Mouse (Mus musculus): ENCODE measurements around the gene AL732309.1. TPM values are rescaled to one million over a fixed set of nuclear protein-coding genes. Genes with fewer than 3 reads are reported as not detected.
A peak's percentile ranks its signal among the peaks of the same experiment; 100 is the strongest.
"Not testable (repeated sequence)": the region's sequence is repeated elsewhere in the genome, so short reads cannot be mapped to it uniquely, and the experiment has no call there.

AL732309.1 gene
- polyA plus RNA-seq, 1 experiment from 2014 or later: 5.7 TPM

DNA sequence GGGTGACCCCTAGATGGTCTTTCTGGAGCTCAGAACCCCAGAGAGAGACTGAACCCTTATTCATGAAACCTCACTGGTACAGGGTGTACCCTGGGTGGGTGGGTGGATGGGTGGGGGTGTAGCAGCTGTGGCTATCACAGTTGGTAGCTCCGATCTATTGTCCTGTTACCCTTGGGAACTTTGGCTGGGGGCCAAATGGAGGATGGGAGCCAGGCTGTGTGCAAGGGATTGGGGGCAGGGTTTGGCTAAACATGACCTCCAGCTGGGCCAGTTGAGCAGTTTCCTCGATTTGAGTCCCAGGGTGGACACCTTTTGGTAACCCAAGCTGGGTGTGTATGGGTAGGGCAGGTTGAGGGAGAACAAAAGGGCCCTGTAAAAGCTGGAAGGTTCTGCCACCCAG is 20.1 kb upstream of the AL732309.1 start:
- peaks cover 45% of the 10 kb centered on the region for H3K4me1 ChIP-seq (replicated peaks)
- ATAC-seq (ENCODE audit: insufficient number of reproducible peaks, insufficient read depth, low FRiP score, low TSS enrichment, low read depth): no peak
- H3K36me3 ChIP-seq: peaks cover 33% of the 10 kb centered on the region
- WGBS: 45% methylated on average over 2 of the region's 2 CpGs
- peaks cover 27% of the 10 kb centered on the region for H3K27me3 ChIP-seq
- no peak overlapping the region for H3K27ac ChIP-seq
- H3K4me3 ChIP-seq (replicated peaks): no peak overlapping the region
- no peaks in the 10 kb centered on the region for H3K9me3 ChIP-seq
- no peak overlapping the region for H3K4me2 ChIP-seq
- H3K9ac ChIP-seq (replicated peaks): no peak overlapping the region; the same call in 1 of the 2 replicates

DNA sequence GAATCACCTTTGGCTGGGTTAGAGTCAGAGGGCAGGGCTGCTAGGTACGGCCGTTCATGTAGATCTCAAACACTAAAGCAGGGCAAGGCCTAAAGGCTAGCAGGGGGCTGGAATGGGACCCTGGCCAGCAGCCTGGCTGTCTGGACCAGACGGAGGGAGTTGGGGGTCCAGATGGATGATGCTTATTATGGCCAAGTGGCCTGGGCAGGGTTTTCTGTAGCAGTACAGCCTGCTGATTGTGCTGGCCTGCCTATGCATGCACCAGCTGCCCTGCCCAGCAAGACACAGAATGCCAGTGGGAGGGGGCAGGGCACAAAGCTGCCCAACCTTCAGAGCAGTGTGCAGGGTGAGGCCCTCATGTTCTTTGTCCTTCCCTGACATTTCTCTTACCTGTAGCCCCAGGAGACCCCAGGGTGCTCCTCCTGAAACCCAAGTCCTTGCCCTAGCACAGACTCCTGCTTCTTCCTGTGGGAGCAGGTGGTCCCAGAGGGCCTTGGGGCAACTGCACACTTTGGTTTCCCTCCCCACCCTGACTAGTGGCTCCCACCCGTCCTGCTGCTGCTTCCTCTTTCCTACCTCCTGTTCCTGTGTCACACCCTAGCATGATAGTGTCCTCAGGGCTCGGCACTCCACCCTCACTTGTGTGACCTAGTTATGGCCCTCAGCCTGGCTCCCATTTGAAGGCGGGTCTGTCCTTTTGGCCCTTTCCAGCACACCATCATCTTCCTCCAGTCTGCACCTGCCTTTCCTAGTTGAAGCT is 19.4 kb upstream of the AL732309.1 start:
- H3K4me3 ChIP-seq (replicated peaks): no peak overlapping the region
- H3K4me1 ChIP-seq (replicated peaks): peaks cover 38% of the 10 kb centered on the region
- H3K36me3 ChIP-seq: peaks cover 32% of the 10 kb centered on the region
- H3K4me2 ChIP-seq: no peak overlapping the region
- WGBS: 67% methylated on average over 6 of the region's 6 CpGs
- H3K9me3 ChIP-seq: no peaks in the 10 kb centered on the region
- peaks cover 27% of the 10 kb centered on the region for H3K27me3 ChIP-seq
- ATAC-seq (ENCODE audit: insufficient number of reproducible peaks, insufficient read depth, low FRiP score, low TSS enrichment, low read depth): no peak
- H3K27ac ChIP-seq: no peak overlapping the region
- no peak overlapping the region; the same call in 1 of the 2 replicates for H3K9ac ChIP-seq (replicated peaks)

DNA sequence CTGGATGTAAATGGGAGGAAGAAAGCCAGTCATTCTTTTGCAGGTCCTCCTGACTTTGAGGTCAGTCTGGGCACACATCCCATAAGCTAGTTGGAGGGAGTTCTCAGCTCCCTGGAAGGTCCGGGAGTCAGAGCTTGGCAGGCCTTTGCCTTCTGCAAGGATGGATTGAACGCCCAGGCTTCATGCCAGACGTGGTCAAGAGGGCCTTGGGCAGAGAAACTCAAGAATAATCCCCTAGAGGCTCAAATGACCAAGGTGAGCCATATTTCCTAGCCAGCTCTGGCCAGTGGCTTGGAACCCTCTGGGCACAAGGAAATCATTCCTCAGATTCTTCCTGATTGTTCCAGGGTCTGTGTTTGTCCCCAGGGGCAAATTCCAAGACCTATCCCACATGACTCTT is 18.2 kb upstream of the AL732309.1 start:
- H3K4me1 ChIP-seq (replicated peaks): peaks cover 35% of the 10 kb centered on the region
- no peak overlapping the region; the same call in 1 of the 2 replicates for H3K4me2 ChIP-seq
- H3K9me3 ChIP-seq: no peaks in the 10 kb centered on the region
- no peak overlapping the region for H3K4me3 ChIP-seq (replicated peaks)
- peaks cover 27% of the 10 kb centered on the region for H3K27me3 ChIP-seq
- no peak overlapping the region for H3K27ac ChIP-seq
- WGBS: 81% methylated on average over 3 of the region's 3 CpGs
- peaks cover 20% of the 10 kb centered on the region for H3K36me3 ChIP-seq
- no peak overlapping the region for H3K9ac ChIP-seq (replicated peaks)
- no peak for ATAC-seq (ENCODE audit: insufficient number of reproducible peaks, insufficient read depth, low FRiP score, low TSS enrichment, low read depth)

DNA sequence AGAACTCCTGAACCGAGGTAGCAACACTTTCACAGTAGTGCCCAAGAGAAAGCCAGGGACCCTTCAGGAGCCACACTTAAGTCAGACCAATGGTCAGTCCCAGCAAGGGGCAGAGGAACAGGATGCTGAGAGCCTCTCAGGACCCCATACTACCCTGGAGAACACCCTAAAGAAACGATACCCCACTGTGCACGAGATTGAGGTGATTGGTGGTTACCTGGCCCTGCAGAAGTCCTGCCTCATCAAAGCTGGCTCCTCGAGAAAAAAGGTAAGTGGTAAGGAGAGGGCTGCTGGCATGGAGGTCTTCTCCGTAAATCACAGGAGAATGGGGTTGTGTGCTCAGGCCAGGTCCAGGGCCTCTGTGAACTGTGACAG is 17.6 kb upstream of the AL732309.1 start:
- H3K27ac ChIP-seq: no peak overlapping the region
- peak overlapping the region; percentile 98 for H3K4me2 ChIP-seq
- no peak overlapping the region for H3K4me3 ChIP-seq (replicated peaks)
- H3K9ac ChIP-seq (replicated peaks): 0 out of 2 replicates have a peak overlapping the region, but pooled peaks have one; percentile 74
- WGBS: 77% methylated on average over 5 of the region's 5 CpGs
- H3K36me3 ChIP-seq: peaks cover 14% of the 10 kb centered on the region
- peaks cover 27% of the 10 kb centered on the region for H3K27me3 ChIP-seq
- peaks cover 35% of the 10 kb centered on the region for H3K4me1 ChIP-seq (replicated peaks)
- H3K9me3 ChIP-seq: no peaks in the 10 kb centered on the region
- no peak for ATAC-seq (ENCODE audit: insufficient number of reproducible peaks, insufficient read depth, low FRiP score, low TSS enrichment, low read depth)

DNA sequence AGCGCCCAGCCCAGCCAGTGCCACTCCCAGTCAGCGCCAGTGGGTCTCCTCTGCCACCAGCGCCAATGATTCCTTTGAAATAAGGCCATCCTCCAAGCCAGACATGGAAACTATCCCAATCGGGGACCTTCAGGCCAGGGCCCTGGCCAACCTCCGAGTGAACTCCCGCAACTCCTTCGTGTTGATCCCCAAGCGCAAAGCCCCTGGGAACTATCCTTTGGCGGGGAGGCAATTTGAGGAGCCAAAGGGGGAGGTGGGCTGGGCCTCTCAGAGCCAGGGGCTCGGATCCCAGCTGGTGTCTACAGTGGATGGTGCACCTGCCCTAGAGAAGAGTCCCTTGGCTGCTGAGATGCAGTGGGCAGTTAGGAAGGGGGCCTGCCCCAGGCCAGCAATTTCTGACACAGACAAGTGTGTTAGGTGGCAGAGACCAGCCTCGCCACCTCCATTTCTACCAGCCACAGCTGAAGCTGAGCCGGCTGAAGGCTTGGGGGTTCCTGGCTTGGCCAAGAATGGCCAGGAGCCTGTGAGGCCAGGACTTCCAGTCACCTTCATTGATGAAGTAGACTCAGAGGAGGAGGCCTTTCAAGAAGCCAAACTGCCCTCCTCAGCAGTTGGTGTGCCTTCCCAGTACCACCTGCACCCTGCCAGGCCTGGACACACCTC is 17.1 kb upstream of the AL732309.1 start:
- Histone ChIP-seq H3K4me1 (replicated peaks) (peaks cover 35% of the 10 kb centered on the region), H3K36me3 (peaks cover 9% of the 10 kb centered on the region; the same call in 1 of the 2 replicates), H3K9me3 (no peaks in the 10 kb centered on the region), H3K4me2 (peak overlapping the region; percentile 98), H3K27ac (no peak overlapping the region), H3K27me3 (peaks cover 27% of the 10 kb centered on the region), H3K9ac (replicated peaks) (peak overlapping the region; percentile 74), H3K4me3 (replicated peaks) (peak overlapping the region; percentile 63)
- ATAC-seq (ENCODE audit: insufficient number of reproducible peaks, insufficient read depth, low FRiP score, low TSS enrichment, low read depth): no peak
- 21% methylated on average over 12 of the region's 12 CpGs for WGBS

DNA sequence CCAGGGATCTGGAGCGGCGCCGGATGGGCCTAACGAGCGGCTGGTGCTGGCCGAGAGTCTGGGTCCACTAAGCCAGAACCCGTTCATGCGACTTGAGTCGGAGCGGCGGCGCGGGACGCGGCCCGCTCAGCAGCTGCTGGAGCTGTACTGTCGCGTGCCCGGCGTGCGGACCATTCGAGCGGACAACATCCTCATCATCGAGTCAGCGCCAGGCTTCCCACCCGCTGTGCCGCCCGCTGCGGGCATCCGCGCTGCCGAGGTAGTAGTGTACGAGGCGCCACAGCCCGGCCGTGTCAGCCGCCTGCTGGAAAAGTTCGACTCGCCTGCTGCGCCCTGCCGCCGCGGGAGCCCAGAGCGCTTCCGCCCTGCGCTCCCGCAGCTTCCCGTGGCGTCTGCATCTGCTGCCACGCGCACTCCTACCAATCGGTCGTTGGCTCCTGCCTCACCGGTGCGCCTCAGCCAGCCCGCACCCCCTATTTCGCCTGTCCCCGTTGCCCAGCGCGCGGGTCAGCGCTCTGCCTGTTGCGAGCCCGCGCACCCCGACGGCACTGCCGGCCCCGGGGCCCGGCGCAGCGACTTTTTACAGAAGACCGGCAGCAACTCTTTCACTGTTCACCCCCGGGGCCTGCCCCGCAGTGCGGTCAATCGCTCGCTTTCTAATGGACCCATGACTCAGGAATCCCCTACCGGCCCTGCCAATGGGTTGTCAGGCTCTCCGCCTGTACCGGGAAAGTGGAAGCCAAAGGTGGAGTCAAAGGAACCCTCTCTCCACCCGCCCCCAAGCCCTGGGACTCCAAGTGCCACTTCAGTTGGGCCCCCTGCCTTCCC is 16.3 kb upstream of the AL732309.1 start:
- peak overlapping the region; percentile 98 for H3K4me2 ChIP-seq
- H3K4me3 ChIP-seq (replicated peaks): peak overlapping the region; percentile 63
- H3K27ac ChIP-seq: no peak overlapping the region
- peak overlapping the region; percentile 74 for H3K9ac ChIP-seq (replicated peaks)
- peaks cover 27% of the 10 kb centered on the region for H3K27me3 ChIP-seq
- no peak for ATAC-seq (ENCODE audit: insufficient number of reproducible peaks, insufficient read depth, low FRiP score, low TSS enrichment, low read depth)
- WGBS: under 1% methylated on average over 82 of the region's 82 CpGs
- H3K36me3 ChIP-seq: 0 out of 2 replicates have a peak, but pooled peaks cover 4% of the 10 kb centered on the region
- no peaks in the 10 kb centered on the region for H3K9me3 ChIP-seq
- H3K4me1 ChIP-seq (replicated peaks): peaks cover 35% of the 10 kb centered on the region

DNA sequence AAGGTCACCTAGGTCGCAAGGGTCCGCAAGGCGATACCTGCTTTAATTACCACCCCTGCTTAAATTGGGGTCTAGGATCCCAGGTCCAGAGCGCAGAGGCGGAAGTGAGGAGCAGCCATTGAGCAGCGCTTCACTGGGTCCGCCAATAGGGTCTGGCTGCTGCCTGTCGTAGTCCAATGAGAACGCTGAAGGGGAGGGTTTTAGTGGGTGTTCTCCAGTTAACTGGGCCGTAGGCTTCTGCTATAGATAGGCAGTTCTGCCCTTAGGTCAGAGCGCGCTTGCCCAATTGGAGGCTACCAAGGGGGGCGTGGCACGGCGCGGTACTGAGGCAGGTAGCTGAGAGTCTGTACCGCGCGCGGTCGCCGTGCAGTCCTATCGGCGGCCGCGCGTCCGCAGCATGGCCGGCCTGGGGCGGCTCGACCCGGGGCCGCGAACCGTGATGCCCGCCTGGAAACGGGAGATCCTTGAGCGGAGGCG is 15.7 kb upstream of the AL732309.1 start, which contains the start of gene Tprn:
TSS of gene Tprn (plus strand) at position 328 of the 477 bp plus-strand sequence.
- Histone ChIP-seq H3K4me3 (replicated peaks) (peak within 1 kb of the TSS; percentile 63), H3K9ac (replicated peaks) (peak within 1 kb of the TSS; percentile 74), H3K4me2 (peak within 1 kb of the TSS; percentile 98), H3K36me3 (0 out of 2 replicates have a peak, but pooled peaks cover under 1% of the 10 kb centered on the region), H3K9me3 (no peaks in the 10 kb centered on the region), H3K4me1 (replicated peaks) (peaks cover 34% of the 10 kb centered on the region), H3K27me3 (peaks cover 27% of the 10 kb centered on the region), H3K27ac (no peak within 1 kb of the TSS)
- under 1% methylated on average over 39 of the region's 39 CpGs for WGBS
- ATAC-seq (ENCODE audit: insufficient number of reproducible peaks, insufficient read depth, low FRiP score, low TSS enrichment, low read depth): peak; percentile 99

DNA sequence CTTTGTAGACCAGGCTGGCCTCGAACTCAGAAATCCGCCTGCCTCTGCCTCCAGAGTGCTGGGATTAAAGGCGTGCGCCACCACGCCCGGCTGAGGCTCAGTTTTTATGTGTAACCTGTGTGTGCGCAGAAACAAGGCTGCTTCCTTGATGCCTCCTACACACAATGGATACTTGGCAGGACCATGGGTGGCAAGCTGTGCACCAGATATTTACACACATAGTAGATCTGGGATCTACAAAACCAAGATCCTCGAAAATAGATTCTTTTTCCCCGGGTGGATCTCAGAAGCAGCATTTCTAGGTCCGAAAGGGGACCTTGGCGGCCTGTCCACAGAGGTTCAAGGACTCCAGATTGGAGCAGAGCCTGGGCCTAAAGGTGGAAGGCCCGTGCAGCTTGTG is 15.2 kb upstream of the AL732309.1 start:
- H3K36me3 ChIP-seq: no peaks in the 10 kb centered on the region
- peak overlapping the region; percentile 98 for H3K4me2 ChIP-seq
- H3K9ac ChIP-seq (replicated peaks): 0 out of 2 replicates have a peak overlapping the region, but pooled peaks have one; percentile 12
- peaks cover 27% of the 10 kb centered on the region for H3K27me3 ChIP-seq
- ATAC-seq (ENCODE audit: insufficient number of reproducible peaks, insufficient read depth, low FRiP score, low TSS enrichment, low read depth): no peak; the same call in none of the 2 replicates
- H3K9me3 ChIP-seq: no peaks in the 10 kb centered on the region
- no peak overlapping the region for H3K27ac ChIP-seq
- WGBS: 52% methylated on average over 12 of the region's 12 CpGs
- peaks cover 29% of the 10 kb centered on the region for H3K4me1 ChIP-seq (replicated peaks)
- peak overlapping the region; percentile 63 for H3K4me3 ChIP-seq (replicated peaks)

DNA sequence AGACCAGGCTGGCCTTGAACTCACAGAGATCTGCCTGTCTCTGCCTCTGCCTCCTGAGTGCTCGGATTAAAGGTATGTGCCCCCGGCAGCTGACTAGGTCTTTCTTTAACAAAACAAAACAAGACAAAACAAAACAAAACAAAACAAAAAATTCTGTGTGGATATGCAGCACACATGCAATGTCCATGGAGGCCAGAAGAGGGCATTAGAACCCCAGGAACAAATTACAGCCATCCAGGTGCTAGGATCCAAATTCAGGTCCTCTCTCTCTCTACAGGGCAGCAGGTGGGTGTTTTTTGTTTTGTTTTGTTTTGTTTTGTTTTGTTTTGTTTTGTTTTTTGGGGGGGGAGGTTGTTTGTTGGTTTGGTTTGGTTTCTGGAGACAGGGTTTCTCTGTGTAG is 12.2 kb upstream of the AL732309.1 start:
- Histone ChIP-seq H3K4me1 (replicated peaks) (peaks cover 24% of the 10 kb centered on the region), H3K9me3 (no peaks in the 10 kb centered on the region), H3K4me2 (no peak overlapping the region), H3K4me3 (replicated peaks) (no peak overlapping the region), H3K36me3 (no peaks in the 10 kb centered on the region), H3K27ac (no peak overlapping the region), H3K9ac (replicated peaks) (no peak overlapping the region), H3K27me3 (peaks cover 12% of the 10 kb centered on the region)
- no peak for ATAC-seq (ENCODE audit: insufficient number of reproducible peaks, insufficient read depth, low FRiP score, low TSS enrichment, low read depth)
- WGBS: 67% methylated on average over 2 of the region's 2 CpGs

DNA sequence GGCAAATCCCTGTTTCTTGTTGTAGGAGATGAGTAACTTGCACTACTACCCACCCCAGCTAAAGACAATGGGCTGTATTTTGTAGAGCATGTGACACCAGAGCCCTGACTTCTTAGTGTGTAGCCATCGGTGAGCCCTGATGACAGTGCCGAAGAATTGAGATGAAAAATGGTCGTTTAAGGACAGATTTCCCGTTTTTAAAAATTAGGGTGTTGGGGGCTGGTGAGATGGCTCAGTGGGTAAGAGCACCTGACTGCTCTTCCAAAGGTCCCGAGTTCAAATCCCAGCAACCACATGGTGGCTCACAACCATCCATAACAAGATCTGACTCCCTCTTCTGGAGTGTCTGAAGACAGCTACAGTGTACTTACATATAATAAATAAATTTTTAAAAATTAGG is 10.6 kb upstream of the AL732309.1 start:
- ATAC-seq (ENCODE audit: insufficient number of reproducible peaks, insufficient read depth, low FRiP score, low TSS enrichment, low read depth); H3K36me3 ChIP-seq; H3K4me3 ChIP-seq (replicated peaks); H3K27me3 ChIP-seq; H3K9me3 ChIP-seq; H3K4me2 ChIP-seq; H3K27ac ChIP-seq; H3K9ac ChIP-seq (replicated peaks): not testable (repeated sequence)
- 88% methylated on average over 5 of the region's 5 CpGs for WGBS
- H3K4me1 ChIP-seq (replicated peaks): peaks cover 15% of the 10 kb centered on the region

All from limb, embryonic 12.5 days (tissue).